Mouse (Mus musculus): ENCODE measurements around the gene Bbs12. TPM values are rescaled to one million over a fixed set of nuclear protein-coding genes. Genes with fewer than 3 reads are reported as not detected.
A peak's percentile ranks its signal among the peaks of the same experiment; 100 is the strongest.

The Bbs12 gene
- under 1 TPM; 0.18 to 0.47 TPM for total RNA-seq (2021)
- long read RNA-seq, experiment 1: 0 reads
- long read RNA-seq, experiment 2: 0 reads

- Histone ChIP-seq H3K4me3 (peak within 1 kb of the TSS; percentile 76), H3K27ac (peak within 1 kb of the TSS; percentile 89)
- intact Hi-C loops (cut with DNase I): loop anchor here (2.0 kb wide), 1 partner anchor 102 kb away; no protein-coding TSS in a partner anchor
- DNase-seq: peak; percentile 97
- no peak for TF ChIP-seq CTCF (IDR thresholded peaks at IDR 0.05)
Observed at GRCm38 (mm10) chr3:37312370-37312941, at the start of gene Bbs12, which contains the start of gene Cetn4. Gene Bbs12, plus strand, starts transcription at chr3:37312554. Gene Cetn4, minus strand, starts transcription at chr3:37312708.

GRCm38 (mm10) chr3:37268338-37268737 is 44.0 kb upstream of the Bbs12 start:
- Histone ChIP-seq H3K4me3 (no peak overlapping the region), H3K27ac (no peak overlapping the region)
- no peak for DNase-seq
- intact Hi-C loops (cut with DNase I): no loop called here
- no peak for TF ChIP-seq CTCF (IDR thresholded peaks at IDR 0.05)

GRCm38 (mm10) chr3:37269926-37270325 is 42.4 kb upstream of the Bbs12 start:
- H3K4me3 ChIP-seq: no peak overlapping the region
- intact Hi-C loops (cut with DNase I): no loop called here
- DNase-seq: no peak
- H3K27ac ChIP-seq: no peak overlapping the region
- TF ChIP-seq CTCF (IDR thresholded peaks at IDR 0.05): no peak

GRCm38 (mm10) chr3:37271209-37271608 is 41.1 kb upstream of the Bbs12 start:
- H3K27ac ChIP-seq: no peak overlapping the region
- TF ChIP-seq CTCF (IDR thresholded peaks at IDR 0.05): peak; percentile 85
- intact Hi-C loops (cut with DNase I): no loop called here

GRCm38 (mm10) chr3:37273092-37273491 is 39.3 kb upstream of the Bbs12 start:
- Histone ChIP-seq H3K4me3 (no peak overlapping the region), H3K27ac (no peak overlapping the region)
- DNase-seq: no peak
- no peak for TF ChIP-seq CTCF (IDR thresholded peaks at IDR 0.05)
- intact Hi-C loops (cut with DNase I): no loop called here

More at GRCm38 (mm10) chr3:37271209-37271608, 41.1 kb upstream of the Bbs12 start:
- DNase-seq: peak; percentile 50
- H3K4me3 ChIP-seq: no peak overlapping the region

GRCm38 (mm10) chr3:37274661-37275060 is 37.7 kb upstream of the Bbs12 start:
- no peak overlapping the region for H3K27ac ChIP-seq
- TF ChIP-seq CTCF (IDR thresholded peaks at IDR 0.05): no peak
- intact Hi-C loops (cut with DNase I): no loop called here
- DNase-seq: no peak
- no peak overlapping the region for H3K4me3 ChIP-seq

- no peak for TF ChIP-seq CTCF (IDR thresholded peaks at IDR 0.05)
- Histone ChIP-seq H3K4me3 (no peak overlapping the region), H3K27ac (no peak overlapping the region)
- intact Hi-C loops (cut with DNase I): no loop called here
- no peak for DNase-seq
Observed at GRCm38 (mm10) chr3:37280221-37280620, 32.1 kb upstream of the Bbs12 start.

- no peak for TF ChIP-seq CTCF (IDR thresholded peaks at IDR 0.05)
- Histone ChIP-seq H3K27ac (no peak overlapping the region), H3K4me3 (no peak overlapping the region)
- intact Hi-C loops (cut with DNase I): no loop called here
- DNase-seq: no peak
Observed at GRCm38 (mm10) chr3:37280871-37281270, 31.5 kb upstream of the Bbs12 start.

- TF ChIP-seq CTCF (IDR thresholded peaks at IDR 0.05): no peak
Observed at GRCm38 (mm10) chr3:37282299-37282922, 29.9 kb upstream of the Bbs12 start.

GRCm38 (mm10) chr3:37283234-37283633 is 29.1 kb upstream of the Bbs12 start:
- intact Hi-C loops (cut with DNase I): no loop called here
- DNase-seq: no peak
- H3K4me3 ChIP-seq: no peak overlapping the region
- TF ChIP-seq CTCF (IDR thresholded peaks at IDR 0.05): no peak
- H3K27ac ChIP-seq: no peak overlapping the region

More at GRCm38 (mm10) chr3:37282299-37282922, 29.9 kb upstream of the Bbs12 start:
- no peak for DNase-seq
- intact Hi-C loops (cut with DNase I): no loop called here
- H3K27ac ChIP-seq: no peak overlapping the region
- H3K4me3 ChIP-seq: no peak overlapping the region

GRCm38 (mm10) chr3:37289237-37289636 is 23.1 kb upstream of the Bbs12 start:
- no peak for DNase-seq
- intact Hi-C loops (cut with DNase I): no loop called here
- TF ChIP-seq CTCF (IDR thresholded peaks at IDR 0.05): no peak
- Histone ChIP-seq H3K4me3 (no peak overlapping the region), H3K27ac (no peak overlapping the region)

GRCm38 (mm10) chr3:37290881-37291541 is 21.3 kb upstream of the Bbs12 start:
- TF ChIP-seq CTCF (IDR thresholded peaks at IDR 0.05): no peak
- intact Hi-C loops (cut with DNase I): no loop called here

GRCm38 (mm10) chr3:37291929-37292328 is 20.4 kb upstream of the Bbs12 start:
- Histone ChIP-seq H3K4me3 (no peak overlapping the region), H3K27ac (no peak overlapping the region)
- no peak for TF ChIP-seq CTCF (IDR thresholded peaks at IDR 0.05)
- intact Hi-C loops (cut with DNase I): no loop called here
- no peak for DNase-seq

More at GRCm38 (mm10) chr3:37290881-37291541, 21.3 kb upstream of the Bbs12 start:
- no peak for DNase-seq
- no peak overlapping the region for H3K4me3 ChIP-seq
- no peak overlapping the region for H3K27ac ChIP-seq

Measured in gastrocnemius, adult 2 months (tissue).